Mouse (Mus musculus) midbrain, embryonic 14.5 days (tissue): ENCODE results near the gene Fndc3b. TPM values are rescaled to one million over a fixed set of nuclear protein-coding genes. Genes with fewer than 3 reads are reported as not detected.
"Not testable (repeated sequence)": the region's sequence is repeated elsewhere in the genome, so short reads cannot be mapped to it uniquely, and the experiment has no call there.

ENCODE experiments used
- ATAC-seq: fragments of 200-750 bp; cut with Nextera tagmentation; 2 replicates; pipeline ENCODE4 v1.8.0; 2017; ENCODE audit warnings: moderate number of reproducible peaks, moderate library complexity; ENCODE audit not compliant: low FRiP score, low TSS enrichment
- DNase-seq: peaks from one replicate; pipeline ENCODE4 v3.0.0-alpha.2; 2015
- H3K27ac ChIP-seq: fragments of 300-500 bp; sonication (generic); replicated peaks from 2 replicates; pipeline ENCODE4 v1.5.1; 2014; ENCODE audit warnings: mild to moderate bottlenecking, low read depth, low read length, moderate library complexity
- H3K27me3 ChIP-seq: fragments of 300-500 bp; sonication (generic); 2 replicates; pipeline ENCODE4 v1.6.1; 2014; ENCODE audit warnings: low read length, control low read depth, mixed read lengths; ENCODE audit not compliant: control insufficient read depth, insufficient read depth
- H3K36me3 ChIP-seq: fragments of 300-500 bp; sonication (generic); 2 replicates; pipeline ENCODE4 v1.6.1; 2014; ENCODE audit warnings: low read length, control low read depth; ENCODE audit not compliant: control insufficient read depth, insufficient read depth
- H3K4me1 ChIP-seq: fragments of 300-500 bp; sonication (generic); 2 replicates; pipeline ENCODE4 v1.6.1; 2014; ENCODE audit warnings: mild to moderate bottlenecking, antibody characterized with exemption, low read length, control low read depth; ENCODE audit not compliant: control insufficient read depth, insufficient read depth
- H3K4me2 ChIP-seq: fragments of 300-500 bp; sonication (generic); 2 replicates; pipeline ENCODE4 v1.6.1; 2014; ENCODE audit warnings: mild to moderate bottlenecking, low read length, moderate library complexity
- H3K4me3 ChIP-seq: fragments of 300-500 bp; sonication (generic); replicated peaks from 2 replicates; pipeline ENCODE4 v1.5.1; 2014; ENCODE audit warnings: low read depth, low read length
- H3K9ac ChIP-seq: fragments of 300-500 bp; sonication (generic); replicated peaks from 2 replicates; pipeline ENCODE4 v1.6.1; 2014; ENCODE audit warnings: mild to moderate bottlenecking, low read length, moderate library complexity
- H3K9me3 ChIP-seq: fragments of 300-500 bp; sonication (generic); 2 replicates; pipeline ENCODE4 v1.6.1; 2016; ENCODE audit warnings: low read length, control low read depth, mixed read lengths; ENCODE audit not compliant: control insufficient read depth
- WGBS: fragments of 180-500 bp; shearing (Covaris S2); extraction: QIAGEN DNeasy Blood & Tissue Kit; methylation state at CpG from one replicate; pipeline ENCODE4 v1.1.7; 2014; 5-methylcytosine and 5-hydroxymethylcytosine counted together
- polyA plus RNA-seq: library from polyadenylated mRNA; unstranded; fragments of >200 nt; fragmentation: Nextera tagmentation; extraction: Ambion mirVana; gene quantifications from 2 replicates; pipeline ENCODE4 v1.2.1, GENCODE M21; 2014

Fndc3b gene
- polyA plus RNA-seq, 1 experiment from 2014 or later = 8.1 TPM

- Histone ChIP-seq H3K4me2 (no peak overlapping the region), H3K4me1 (no peaks in the 10 kb centered on the region), H3K27ac (no peak overlapping the region), H3K27me3 (no peaks in the 10 kb centered on the region), H3K36me3 (no peaks in the 10 kb centered on the region), H3K4me3 (no peak overlapping the region), H3K9ac (no peak overlapping the region), H3K9me3 (no peaks in the 10 kb centered on the region)
- 91% methylated on average over 10 of the region's 10 CpGs for WGBS
- DNase-seq (no peak), ATAC-seq (no peak)
Measured at GRCm38 (mm10) chr3:27483762-27484161, 227.3 kb downstream of the Fndc3b start.

GRCm38 (mm10) chr3:27483321-27483720, 227.8 kb downstream of the Fndc3b start:
- Histone ChIP-seq H3K9me3 (no peaks in the 10 kb centered on the region), H3K4me3 (no peak overlapping the region), H3K36me3 (no peaks in the 10 kb centered on the region), H3K4me1 (no peaks in the 10 kb centered on the region), H3K27me3 (no peaks in the 10 kb centered on the region), H3K27ac (no peak overlapping the region), H3K4me2 (no peak overlapping the region), H3K9ac (no peak overlapping the region)
- ATAC-seq (no peak), DNase-seq (no peak)
- 87% methylated on average over 3 of the region's 3 CpGs for WGBS

- WGBS = 96% methylated on average over 5 of the region's 5 CpGs
- no peaks in the 10 kb centered on the region for H3K36me3 ChIP-seq
Measured at GRCm38 (mm10) chr3:27481738-27482137, 229.4 kb downstream of the Fndc3b start.

GRCm38 (mm10) chr3:27479378-27479777, 231.7 kb downstream of the Fndc3b start:
- WGBS = 97% methylated on average over 2 of the region's 2 CpGs
- H3K27me3 ChIP-seq = no peaks in the 10 kb centered on the region
- ATAC-seq (no peak), DNase-seq (no peak)
- H3K4me1 ChIP-seq = no peaks in the 10 kb centered on the region
- H3K36me3 ChIP-seq = no peaks in the 10 kb centered on the region
- H3K27ac ChIP-seq = no peak overlapping the region
- H3K9ac ChIP-seq = no peak overlapping the region
- no peak overlapping the region for H3K4me3 ChIP-seq
- no peak overlapping the region for H3K4me2 ChIP-seq
- no peaks in the 10 kb centered on the region for H3K9me3 ChIP-seq

More at GRCm38 (mm10) chr3:27481738-27482137, 229.4 kb downstream of the Fndc3b start:
- Histone ChIP-seq H3K9ac (no peak overlapping the region), H3K4me2 (no peak overlapping the region), H3K27ac (no peak overlapping the region), H3K4me1 (no peaks in the 10 kb centered on the region), H3K9me3 (no peaks in the 10 kb centered on the region), H3K27me3 (no peaks in the 10 kb centered on the region), H3K4me3 (no peak overlapping the region)
- DNase-seq = no peak
- ATAC-seq = no peak

GRCm38 (mm10) chr3:27478563-27479156, 232.4 kb downstream of the Fndc3b start:
- H3K4me2 ChIP-seq = no peak overlapping the region

GRCm38 (mm10) chr3:27477749-27478148, 233.4 kb downstream of the Fndc3b start:
- H3K4me3 ChIP-seq, H3K27ac ChIP-seq, ATAC-seq, H3K4me1 ChIP-seq, H3K4me2 ChIP-seq, H3K36me3 ChIP-seq, H3K9ac ChIP-seq, H3K27me3 ChIP-seq, H3K9me3 ChIP-seq: not testable (repeated sequence)
- 91% methylated on average over 3 of the region's 3 CpGs for WGBS
- peak; percentile 34 for DNase-seq

More at GRCm38 (mm10) chr3:27478563-27479156, 232.4 kb downstream of the Fndc3b start:
- Histone ChIP-seq H3K9me3 (no peaks in the 10 kb centered on the region), H3K9ac (no peak overlapping the region), H3K27me3 (no peaks in the 10 kb centered on the region), H3K4me3 (no peak overlapping the region), H3K27ac (no peak overlapping the region), H3K4me1 (no peaks in the 10 kb centered on the region), H3K36me3 (no peaks in the 10 kb centered on the region)
- ATAC-seq (no peak), DNase-seq (peak; percentile 38)
- WGBS = 89% methylated on average over 16 of the region's 16 CpGs

- H3K4me3 ChIP-seq = no peak overlapping the region
- ATAC-seq = no peak
- no peaks in the 10 kb centered on the region for H3K36me3 ChIP-seq
- H3K4me1 ChIP-seq = no peaks in the 10 kb centered on the region
- H3K27ac ChIP-seq = no peak overlapping the region
- H3K9ac ChIP-seq = no peak overlapping the region
- H3K4me2 ChIP-seq = no peak overlapping the region
- no peak for DNase-seq
- WGBS = 63% methylated on average over 7 of the region's 7 CpGs
- no peaks in the 10 kb centered on the region for H3K27me3 ChIP-seq
- no peaks in the 10 kb centered on the region for H3K9me3 ChIP-seq
Measured at GRCm38 (mm10) chr3:27475899-27476298, 235.2 kb downstream of the Fndc3b start.

- Histone ChIP-seq H3K4me1 (no peaks in the 10 kb centered on the region), H3K4me2 (no peak overlapping the region), H3K9ac (no peak overlapping the region), H3K27me3 (no peaks in the 10 kb centered on the region), H3K27ac (no peak overlapping the region), H3K9me3 (no peaks in the 10 kb centered on the region), H3K4me3 (no peak overlapping the region), H3K36me3 (no peaks in the 10 kb centered on the region)
- ATAC-seq = no peak
- DNase-seq = no peak
- WGBS = 95% methylated on average over 14 of the region's 14 CpGs
Measured at GRCm38 (mm10) chr3:27473801-27474599, 237.1 kb downstream of the Fndc3b start.

- no peak overlapping the region for H3K27ac ChIP-seq
- H3K9me3 ChIP-seq = no peaks in the 10 kb centered on the region
- ATAC-seq = no peak
- H3K36me3 ChIP-seq = peaks cover 6% of the 10 kb centered on the region; the same call in 1 of the 2 replicates
- DNase-seq = no peak
- H3K4me2 ChIP-seq = no peak overlapping the region
- no peaks in the 10 kb centered on the region for H3K27me3 ChIP-seq
- WGBS = 95% methylated on average over 3 of the region's 3 CpGs
- H3K4me3 ChIP-seq = no peak overlapping the region
- H3K4me1 ChIP-seq = no peaks in the 10 kb centered on the region
- no peak overlapping the region for H3K9ac ChIP-seq
Measured at GRCm38 (mm10) chr3:27472846-27473245, 238.3 kb downstream of the Fndc3b start.
